Mouse (Mus musculus) liver, embryonic 14.5 days (tissue): ENCODE results near the gene Ccdc177. TPM values are rescaled to one million over a fixed set of nuclear protein-coding genes. Genes with fewer than 3 reads are reported as not detected.

Experiments used
- ATAC-seq: fragments of 200-750 bp; cut with Nextera tagmentation; 2 replicates; pipeline ENCODE4 v1.8.0; 2017; ENCODE audit warnings: moderate number of reproducible peaks, mild to moderate bottlenecking, moderate library complexity; ENCODE audit not compliant: insufficient read depth
- DNase-seq, 3 experiments: peaks; one replicate each; pipeline ENCODE4 v3.0.0-alpha.2; 2012 to 2013; ENCODE audit warnings: low read depth in 3 of 3, low spot score in 3 of 3
- H3K27ac ChIP-seq: fragments of 300-500 bp; sonication (generic); 2 replicates; pipeline ENCODE4 v1.5.1; 2014; ENCODE audit warnings: moderate library complexity, mild to moderate bottlenecking, control low read depth, inconsistent platforms
- H3K27me3 ChIP-seq: fragments of 300-500 bp; sonication (generic); 2 replicates; pipeline ENCODE4 v1.6.1; 2014; ENCODE audit warnings: mild to moderate bottlenecking, low read length, moderate library complexity; ENCODE audit not compliant: control insufficient read depth, insufficient read depth
- H3K36me3 ChIP-seq: fragments of 300-500 bp; sonication (generic); replicated peaks from 2 replicates; pipeline ENCODE4 v1.6.1; 2014; ENCODE audit warnings: low read depth; ENCODE audit not compliant: control insufficient read depth, insufficient read depth
- H3K4me1 ChIP-seq, 2 experiments: fragments of 200-500 bp in 1 of 2; fragments of 300-500 bp in 1 of 2; sonication (generic) in 1 of 2; replicated peaks; 2 replicates each; pipeline ENCODE4 v1.6.1; 2012 to 2014; ENCODE audit warnings: antibody characterized with exemption in 1 of 2, inconsistent platforms in 1 of 2, low read length in 1 of 2; ENCODE audit not compliant: control insufficient read depth in 2 of 2, insufficient read depth in 2 of 2
- H3K4me2 ChIP-seq: fragments of 300-500 bp; sonication (generic); 2 replicates; pipeline ENCODE4 v1.6.1; 2014; ENCODE audit warnings: low read depth, mild to moderate bottlenecking, control low read depth, moderate library complexity
- H3K4me3 ChIP-seq, 2 experiments: fragments of 200-500 bp in 1 of 2; fragments of 300-500 bp in 1 of 2; sonication (generic) in 1 of 2; 2 replicates each; pipeline ENCODE4 v1.5.1; 2012 to 2014; ENCODE audit warnings: low read depth in 2 of 2, low read length in 2 of 2, mild to moderate bottlenecking in 2 of 2, control low read depth in 1 of 2, inconsistent platforms in 1 of 2, moderate library complexity in 1 of 2; ENCODE audit not compliant: insufficient read depth in 1 of 2
- H3K9ac ChIP-seq: fragments of 300-500 bp; sonication (generic); replicated peaks from 2 replicates; pipeline ENCODE4 v1.6.1; 2014; ENCODE audit warnings: mild to moderate bottlenecking, control low read depth, moderate library complexity
- H3K9me3 ChIP-seq: fragments of 300-500 bp; sonication (generic); 2 replicates; pipeline ENCODE4 v1.6.1; 2016; ENCODE audit warnings: low read length, mixed read lengths; ENCODE audit not compliant: control insufficient read depth
- CTCF ChIP-seq: IDR thresholded peaks from 2 replicates; pipeline ENCODE4 v1.5.1; 2016; ENCODE audit warnings: antibody characterized with exemption, low read depth, control low read depth
- EP300 ChIP-seq: IDR thresholded peaks from 2 replicates; pipeline ENCODE4 v1.6.1; 2016; ENCODE audit warnings: antibody characterized with exemption, low read depth
- WGBS: fragments of 180-500 bp; shearing (Covaris S2); extraction: QIAGEN DNeasy Blood & Tissue Kit; methylation state at CpG from one replicate; pipeline ENCODE4 v1.1.7; 2014; ENCODE audit not compliant: insufficient replicate concordance; 5-methylcytosine and 5-hydroxymethylcytosine counted together
- polyA plus RNA-seq, 2 experiments: library from polyadenylated mRNA; depleted of rRNA in 1 of 2; stranded (reverse) in 1 of 2; unstranded in 1 of 2; fragments of >200 nt; fragmentation: Nextera tagmentation in 1 of 2; extraction: Ambion mirVana in 1 of 2; gene quantifications; 2 replicates each; pipeline versions ENCODE4 v1.2.1 to v1.2.3; 2012 to 2014

Ccdc177 gene
- polyA plus RNA-seq, 2 experiments: not detected

DNA sequence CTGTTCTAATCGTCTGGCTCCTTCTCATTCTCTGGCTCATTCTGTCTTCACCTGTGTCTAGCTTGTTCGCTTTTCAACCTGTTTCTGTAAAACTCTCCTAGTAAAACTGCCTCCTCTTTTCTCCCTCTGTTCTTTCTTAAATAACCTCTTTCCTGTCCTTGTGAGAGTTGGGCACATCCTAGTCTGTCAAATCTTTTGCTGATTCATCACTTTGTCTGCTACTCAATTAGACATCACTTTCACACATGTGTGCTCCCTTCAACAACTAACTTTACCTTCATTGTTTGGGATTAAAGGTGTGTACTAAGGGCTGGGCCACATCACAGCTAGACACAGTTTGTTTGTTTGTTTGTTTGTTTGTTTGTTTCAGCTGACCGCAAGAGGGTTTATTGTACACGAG lies 19.3 kb upstream of the Ccdc177 start:
- TF ChIP-seq EP300 (no peak), CTCF (no peak)
- Histone ChIP-seq H3K27ac (peak overlapping the region; percentile 91), H3K9me3 (no peaks in the 10 kb centered on the region), H3K4me3 (no peak overlapping the region), H3K4me1 (peaks cover 45 to 50% of the 10 kb centered on the region in 2 experiments), H3K4me2 (no peak overlapping the region), H3K27me3 (no peaks in the 10 kb centered on the region), H3K36me3 (no peaks in the 10 kb centered on the region), H3K9ac (no peak overlapping the region)
- WGBS: 86% methylated on average over 4 of the region's 4 CpGs
- no peak for DNase-seq
- no peak for ATAC-seq

- peak; percentile 97 for TF ChIP-seq EP300
- TF ChIP-seq CTCF: peak; percentile 20; the same call in 1 of the 2 replicates
- Histone ChIP-seq H3K36me3 (no peaks in the 10 kb centered on the region), H3K9me3 (no peaks in the 10 kb centered on the region), H3K27ac (peak overlapping the region; percentile 91), H3K4me2 (peak overlapping the region; percentile 69), H3K27me3 (no peaks in the 10 kb centered on the region), H3K4me3 (peak overlapping the region; percentile 24 to 25), H3K4me1 (peaks cover 37 to 41% of the 10 kb centered on the region in 2 experiments), H3K9ac (peak overlapping the region; percentile 64)
- peak; percentile 95 to 97 (median 96) for DNase-seq
- ATAC-seq: peak; percentile 99
- WGBS: 9% methylated on average over 16 of the region's 16 CpGs
Measured at GRCm38 (mm10) chr12:80778188-80778936, 17.9 kb upstream of the Ccdc177 start.

GRCm38 (mm10) chr12:80776046-80776634 lies 15.7 kb upstream of the Ccdc177 start:
- Histone ChIP-seq H3K27ac (peak overlapping the region; percentile 91), H3K4me2 (peak overlapping the region; percentile 46), H3K9me3 (no peaks in the 10 kb centered on the region), H3K9ac (peak overlapping the region; percentile 50), H3K27me3 (no peaks in the 10 kb centered on the region), H3K4me1 (peaks cover 37 to 41% of the 10 kb centered on the region in 2 experiments), H3K36me3 (no peaks in the 10 kb centered on the region), H3K4me3 (no peak overlapping the region)
- TF ChIP-seq CTCF (no peak), EP300 (no peak)
- ATAC-seq (peak; percentile 17), DNase-seq (peak in 2 of 3 experiments; percentile 49 to 52)
- 9% methylated on average over 4 of the region's 4 CpGs for WGBS

DNA sequence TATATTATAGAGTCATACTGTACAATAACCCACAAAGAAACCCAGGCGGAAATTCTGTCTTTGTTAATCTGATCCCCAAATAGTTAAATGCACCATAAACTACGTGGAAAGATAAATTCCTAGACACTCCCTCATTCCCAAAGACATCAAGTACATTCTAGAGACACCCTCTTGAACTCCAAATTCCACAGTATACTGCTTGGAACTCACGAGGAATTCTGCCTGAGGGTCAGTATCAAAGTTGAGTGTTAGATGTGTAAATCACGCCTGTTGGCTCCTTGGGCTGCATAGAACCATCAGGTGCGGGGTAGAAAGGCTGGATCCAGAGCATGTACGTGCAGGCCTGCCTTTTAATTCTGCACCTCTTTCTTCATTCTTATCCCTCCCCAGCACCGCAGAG lies 14.3 kb upstream of the Ccdc177 start:
- ATAC-seq: no peak
- TF ChIP-seq CTCF (no peak), EP300 (no peak)

DNA sequence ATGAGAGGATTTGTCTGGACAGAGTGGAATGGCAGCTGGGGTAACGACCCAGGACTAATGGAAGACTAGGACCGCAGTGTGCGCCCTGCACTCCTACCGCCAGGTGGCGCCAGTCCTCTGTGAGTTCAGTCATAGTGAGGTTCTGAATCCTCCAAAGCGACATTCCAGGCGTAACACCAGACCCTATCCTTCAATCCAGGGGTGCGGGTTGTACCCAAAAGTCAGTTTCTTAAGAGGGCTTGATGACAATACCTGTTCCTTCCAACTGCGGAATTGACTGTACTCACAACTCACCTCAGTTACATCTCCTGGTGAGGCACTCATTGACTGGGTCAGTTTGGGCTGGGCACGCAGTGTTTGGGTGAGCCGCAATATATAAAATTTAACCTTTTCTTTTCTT lies 9.2 kb upstream of the Ccdc177 start:
- Histone ChIP-seq H3K36me3 (no peaks in the 10 kb centered on the region), H3K27ac (no peak overlapping the region), H3K27me3 (no peaks in the 10 kb centered on the region), H3K4me3 (no peak overlapping the region), H3K9me3 (no peaks in the 10 kb centered on the region), H3K4me2 (no peak overlapping the region), H3K4me1 (0 out of 4 replicates have a peak, but pooled peaks cover 0 to 2% of the 10 kb centered on the region in 2 experiments), H3K9ac (no peak overlapping the region)
- DNase-seq: peak in 2 of 3 experiments; percentile 63 to 66
- TF ChIP-seq CTCF: peak; percentile 100
- TF ChIP-seq EP300: no peak
- 17% methylated on average over 11 of the region's 11 CpGs for WGBS
- peak; percentile 70 for ATAC-seq

More for the DNA sequence above, 14.3 kb upstream of the Ccdc177 start:
- no peak overlapping the region for H3K4me3 ChIP-seq
- H3K4me1 ChIP-seq: peaks cover 37 to 42% of the 10 kb centered on the region in 2 experiments
- no peak overlapping the region for H3K27ac ChIP-seq
- no peaks in the 10 kb centered on the region for H3K9me3 ChIP-seq
- no peak overlapping the region for H3K9ac ChIP-seq
- DNase-seq: no peak
- no peaks in the 10 kb centered on the region for H3K36me3 ChIP-seq
- H3K27me3 ChIP-seq: no peaks in the 10 kb centered on the region
- no peak overlapping the region for H3K4me2 ChIP-seq
- WGBS: 77% methylated on average over 7 of the region's 7 CpGs
